Mouse (Mus musculus) naive thymus-derived CD4-positive, alpha-beta T cell, adult 2 months (primary cell): ENCODE results near the gene Epha5.

Source experiments
- DNase-seq: peaks from one replicate; pipeline ENCODE4 v3.0.0-alpha.2; 2011; ENCODE audit warnings: low read depth

Gene Epha5

DNA sequence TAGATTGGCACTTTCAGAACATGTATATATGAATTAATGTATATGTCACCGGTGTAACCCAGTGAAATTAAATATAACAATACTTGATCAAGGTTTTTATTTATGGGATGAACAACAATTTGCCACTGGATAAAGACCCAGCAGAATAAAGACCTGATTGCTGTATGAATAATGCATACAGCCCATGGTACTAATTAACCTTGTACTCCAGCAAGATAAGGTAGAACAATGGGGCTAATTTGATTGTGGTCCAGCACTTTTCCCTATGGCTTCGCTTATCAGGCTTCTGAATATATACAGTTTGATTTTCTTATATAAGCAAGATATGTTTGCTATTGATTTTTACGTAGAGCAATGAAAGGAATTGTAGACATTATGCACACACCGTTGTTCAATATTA is 103.6 kb downstream of the Epha5 start:
- DNase-seq: no peak

DNA sequence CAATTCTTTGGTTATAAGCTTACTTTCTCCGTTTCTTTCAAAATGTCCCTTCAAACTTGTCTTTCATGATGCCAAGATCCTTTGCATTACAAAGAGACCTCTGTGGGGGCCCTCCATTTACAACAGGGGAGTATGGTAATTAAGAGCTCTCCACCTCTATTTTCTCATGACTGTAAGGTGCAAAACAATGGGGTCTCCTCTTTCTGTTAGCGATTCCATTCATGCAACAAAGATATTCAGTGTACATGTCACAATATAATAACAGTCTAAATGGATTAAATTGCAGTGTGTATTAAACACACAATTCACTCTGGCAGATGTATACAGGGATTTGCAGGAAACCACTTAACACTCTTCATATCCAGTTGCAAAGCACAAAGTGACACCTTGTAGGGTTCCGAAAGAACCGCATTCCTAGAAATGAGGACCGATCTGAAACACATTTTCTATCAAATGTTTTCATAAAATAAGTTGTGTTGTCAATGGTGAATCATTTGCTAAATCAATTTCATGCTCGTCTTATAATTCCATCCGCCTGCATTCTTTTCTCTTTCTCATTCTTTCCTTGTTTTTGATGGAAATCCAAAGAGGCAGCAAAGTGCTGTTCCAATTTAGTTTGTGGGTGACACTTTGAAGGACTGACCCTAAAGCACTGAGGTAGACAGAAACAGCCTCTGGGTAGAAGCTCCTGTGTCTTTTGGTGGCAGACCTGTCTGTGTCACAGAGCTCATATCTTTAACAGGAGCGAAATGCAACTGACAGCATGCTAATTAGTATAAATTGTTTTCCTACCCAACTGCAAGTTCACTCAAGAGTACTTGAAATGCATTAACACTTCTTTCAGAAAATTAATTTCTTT is 118.1 kb downstream of the Epha5 start:
- no peak for DNase-seq

DNA sequence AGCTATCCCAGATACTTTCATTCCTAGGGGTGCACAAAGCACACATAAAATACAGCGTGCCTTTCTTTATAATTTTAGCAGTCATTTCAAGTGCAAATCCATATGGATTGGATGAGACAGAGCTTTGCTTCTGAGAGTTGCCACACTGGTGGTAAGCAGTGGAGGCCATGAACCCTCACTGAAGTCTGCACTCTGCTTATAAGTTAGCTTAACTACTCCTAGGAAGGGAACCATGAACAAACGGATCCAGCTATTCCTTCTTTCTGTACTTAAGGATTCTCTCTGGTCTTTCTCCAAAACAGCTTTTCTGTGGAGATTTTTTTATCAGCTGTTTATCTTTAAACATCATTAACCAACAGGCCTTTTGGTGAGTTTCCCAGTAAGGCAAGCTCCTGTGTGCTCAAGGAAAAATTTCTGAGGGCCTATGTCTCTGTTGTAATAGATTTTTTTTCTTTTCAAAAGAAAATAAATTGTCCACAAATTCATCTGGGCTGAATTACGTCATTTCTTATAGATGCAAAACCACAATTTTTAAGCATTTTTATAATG is 127.7 kb downstream of the Epha5 start:
- no peak for DNase-seq

DNA sequence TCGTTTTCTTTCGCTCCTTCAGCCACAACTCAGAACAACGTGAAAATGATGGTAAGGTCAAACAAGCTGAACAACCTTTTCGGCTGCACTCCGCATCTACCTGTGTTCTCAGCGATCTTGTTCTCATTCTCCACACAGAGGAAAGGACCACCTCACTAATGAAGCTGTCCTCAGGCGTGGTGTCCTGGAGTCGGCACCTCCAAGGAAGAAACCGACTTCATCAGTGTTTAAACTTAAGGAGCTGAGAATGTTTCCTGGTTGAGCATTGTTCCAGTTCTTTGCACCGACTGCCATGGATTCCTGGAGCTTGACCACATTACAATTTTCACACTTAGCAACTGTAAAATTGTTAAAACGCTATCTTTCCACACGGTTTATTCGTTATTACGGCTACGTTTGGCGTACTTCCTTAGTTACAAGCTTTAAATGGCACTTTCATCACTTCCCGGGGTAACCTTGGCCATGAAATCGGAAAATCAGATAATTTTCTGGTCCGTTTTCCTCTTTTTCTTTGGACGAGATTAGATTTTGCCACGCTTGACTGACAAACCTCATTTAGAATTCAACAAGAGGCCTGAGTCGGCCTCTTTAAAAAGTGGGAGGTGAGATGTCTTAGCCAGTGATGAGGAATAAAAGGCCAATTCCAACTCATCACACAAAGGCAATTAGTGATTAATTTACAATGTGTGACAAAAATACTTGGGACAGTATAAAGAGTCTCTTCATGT is 135.7 kb downstream of the Epha5 start:
- DNase-seq: no peak

DNA sequence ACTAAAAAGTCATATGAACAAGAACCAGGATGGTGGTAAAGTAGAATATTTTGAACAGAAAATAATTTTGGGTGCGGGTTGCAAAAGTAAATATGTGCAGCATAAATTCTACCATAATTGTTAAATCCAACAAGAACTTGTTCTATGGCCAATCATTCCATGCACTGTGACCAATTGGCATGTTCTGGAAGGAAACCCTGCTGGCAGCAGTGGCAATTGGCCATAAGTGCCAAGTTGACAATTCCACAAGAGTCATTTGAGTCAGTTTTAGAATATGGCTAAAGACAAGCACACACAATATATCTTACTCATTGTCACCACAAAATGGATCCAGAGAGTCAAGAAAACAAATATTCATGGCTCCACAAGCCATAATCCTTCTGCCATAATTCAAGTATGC is 140.2 kb downstream of the Epha5 start:
- DNase-seq: no peak

DNA sequence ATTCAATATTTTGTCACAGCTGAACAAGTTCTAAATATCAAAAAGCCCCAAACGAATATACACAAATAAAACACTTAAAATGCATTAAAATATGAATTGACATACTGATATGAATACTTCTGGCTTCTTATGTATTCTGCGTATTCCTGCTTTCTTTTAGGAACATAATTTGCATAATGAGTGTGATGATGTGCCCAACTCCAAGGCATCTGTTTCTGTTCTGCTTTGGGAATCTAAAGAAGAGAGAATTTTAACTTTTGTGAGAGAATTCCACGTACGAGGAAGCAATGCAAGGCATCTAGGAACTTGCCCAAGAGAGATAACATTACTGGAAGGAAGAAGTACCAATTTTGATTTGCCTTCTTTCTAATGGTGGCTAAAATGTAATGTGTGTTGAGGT is 151.8 kb downstream of the Epha5 start:
- no peak for DNase-seq

DNA sequence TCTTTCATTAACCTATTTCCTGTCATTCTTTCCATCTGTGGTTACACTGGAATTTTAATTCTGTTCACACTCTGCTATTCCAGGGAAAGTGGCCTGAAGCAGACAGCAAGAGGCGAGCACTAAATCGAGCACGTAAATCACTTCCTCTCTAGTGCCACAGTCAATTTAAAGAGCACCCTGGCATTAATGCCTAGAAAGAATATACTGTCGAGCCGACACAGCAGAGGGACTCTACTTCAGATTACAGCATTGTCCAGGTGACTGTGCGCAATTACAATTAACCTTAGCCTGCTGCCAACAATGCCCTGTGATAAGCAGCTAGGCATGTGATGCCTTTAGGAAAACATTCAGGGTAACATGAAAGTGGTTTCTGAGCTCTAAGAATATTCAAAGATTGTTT is 153.2 kb downstream of the Epha5 start:
- no peak for DNase-seq

DNA sequence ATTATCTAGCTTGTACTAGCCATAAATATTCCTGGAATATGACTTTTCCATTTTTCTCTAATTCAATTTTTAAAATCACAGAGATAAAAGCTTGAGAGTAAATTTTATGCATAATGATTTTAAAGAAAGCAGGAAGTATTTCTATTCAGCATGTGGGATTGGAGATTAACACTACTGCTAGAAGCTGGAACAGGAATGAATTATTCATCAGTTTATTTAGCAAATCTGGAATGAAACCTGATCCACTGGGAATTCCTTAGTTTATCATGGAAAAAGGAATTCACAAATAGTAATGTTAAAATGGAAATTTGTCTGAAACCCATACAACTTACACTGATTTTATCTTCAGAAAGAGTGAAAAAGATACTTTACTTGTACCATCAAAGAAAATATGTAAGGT is 187.2 kb downstream of the Epha5 start:
- DNase-seq: no peak

DNA sequence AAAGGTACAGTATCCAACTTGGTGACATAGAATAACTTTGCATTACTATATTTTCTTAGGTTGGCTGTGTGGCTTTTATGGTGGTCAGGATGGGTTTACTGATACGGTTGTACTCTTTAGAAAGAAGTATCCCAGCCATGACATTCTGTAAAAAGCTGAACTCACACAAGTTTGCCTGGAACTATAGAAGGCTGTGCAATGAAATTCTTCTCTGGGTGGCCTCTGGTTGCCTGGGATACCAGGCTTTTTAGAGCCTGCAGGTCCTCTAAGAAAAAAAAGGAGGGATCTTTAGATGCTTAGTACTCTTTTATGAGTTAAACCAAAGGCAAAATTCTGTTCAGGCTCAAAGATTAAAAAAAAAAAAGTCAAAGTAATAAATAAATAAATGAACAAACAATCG is 208.6 kb downstream of the Epha5 start:
- no peak for DNase-seq

DNA sequence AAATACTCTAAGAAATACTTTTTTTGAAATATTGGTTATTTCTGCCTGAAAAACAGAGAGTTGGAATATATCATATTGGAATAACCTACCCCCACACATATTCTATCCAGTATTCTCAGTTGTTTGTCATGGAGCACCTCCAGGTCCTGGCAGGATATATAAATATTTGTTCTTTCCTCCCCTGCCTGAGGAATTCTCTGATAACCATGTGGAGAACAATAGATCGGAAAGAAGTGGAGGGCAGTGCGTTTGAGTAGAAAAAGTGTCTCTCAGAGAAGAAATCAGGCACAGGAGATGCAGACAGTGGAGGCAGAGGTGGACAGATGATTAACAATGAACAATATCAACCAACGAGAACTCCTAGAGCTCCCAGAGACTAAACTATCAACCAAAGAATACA is 223.8 kb downstream of the Epha5 start:
- DNase-seq: no peak

DNA sequence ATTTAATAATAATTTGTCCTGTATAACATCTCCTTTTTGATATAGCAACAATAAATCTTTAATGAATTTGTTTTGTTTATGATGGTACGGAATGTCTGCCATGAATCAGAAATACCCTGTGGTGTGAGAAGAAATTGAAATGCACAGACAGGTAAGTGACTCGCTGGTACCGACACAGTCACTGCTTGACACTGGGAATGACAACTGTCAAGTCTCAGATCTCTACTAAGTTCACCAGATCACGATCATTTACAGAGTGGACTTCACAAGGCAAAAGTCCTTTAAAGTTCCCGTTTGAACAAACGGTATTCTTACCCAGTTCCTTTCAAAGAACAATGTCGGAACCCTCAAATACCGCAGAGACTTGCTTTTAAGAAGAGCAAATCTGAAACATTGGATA is 233.0 kb downstream of the Epha5 start:
- DNase-seq: no peak

DNA sequence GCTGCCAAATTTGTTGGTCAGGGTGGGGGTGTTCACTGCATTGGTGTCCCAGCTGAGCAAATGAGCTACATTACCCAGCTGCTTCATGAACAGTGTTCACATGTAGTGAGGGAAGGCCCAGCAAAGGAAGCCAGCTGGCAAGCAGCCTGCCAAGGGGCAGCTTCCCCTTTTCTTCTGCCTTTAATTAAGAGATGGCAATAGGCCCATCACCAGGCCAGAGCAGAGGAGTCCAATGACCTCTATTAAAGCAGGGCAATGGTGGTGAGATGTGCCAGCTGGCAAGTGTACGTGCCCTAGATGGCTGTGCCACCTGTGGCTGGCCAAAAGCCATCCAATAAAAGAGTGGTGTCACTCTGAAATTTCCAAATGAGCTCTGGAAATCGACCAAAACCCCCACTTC is 264.1 kb downstream of the Epha5 start:
- DNase-seq: no peak

DNA sequence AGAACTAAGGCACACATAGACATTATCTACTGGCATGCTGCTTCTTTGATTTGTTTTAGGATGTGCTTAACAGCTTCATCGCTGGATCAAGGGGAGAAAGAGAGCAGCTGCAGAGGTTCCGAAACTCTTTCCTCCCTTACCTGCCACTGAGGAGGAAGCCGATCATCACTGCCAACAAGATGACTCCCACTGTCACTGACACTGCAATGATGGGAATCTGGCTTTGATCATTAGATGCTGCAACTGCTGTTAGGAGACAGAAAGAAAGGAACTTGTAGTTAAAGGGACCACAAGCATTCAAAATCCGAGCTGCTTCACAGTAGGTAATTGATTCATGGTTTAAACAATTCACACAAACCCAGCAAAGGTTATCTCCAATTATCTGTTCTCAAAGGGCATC is 275.0 kb downstream of the Epha5 start:
- DNase-seq: no peak

DNA sequence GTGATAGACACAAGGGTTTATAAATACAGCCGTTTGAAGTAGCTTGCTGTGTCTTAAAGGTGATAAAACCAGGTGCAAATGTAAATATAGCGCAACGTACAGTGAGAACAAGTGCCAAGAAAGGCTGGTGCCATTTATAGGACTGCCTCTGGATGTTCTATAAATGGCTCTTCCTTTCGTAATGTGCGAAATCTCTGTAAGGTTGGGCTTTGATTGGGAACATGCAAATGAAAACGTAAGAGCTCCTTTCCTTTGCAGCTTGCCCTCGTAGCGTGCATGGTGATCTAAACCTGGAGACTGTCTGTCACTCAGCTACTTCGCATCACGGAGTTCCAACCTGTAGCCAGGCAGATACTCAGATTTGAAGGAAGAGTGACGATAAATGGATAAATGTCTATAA is 321.2 kb downstream of the Epha5 start:
- no peak for DNase-seq

DNA sequence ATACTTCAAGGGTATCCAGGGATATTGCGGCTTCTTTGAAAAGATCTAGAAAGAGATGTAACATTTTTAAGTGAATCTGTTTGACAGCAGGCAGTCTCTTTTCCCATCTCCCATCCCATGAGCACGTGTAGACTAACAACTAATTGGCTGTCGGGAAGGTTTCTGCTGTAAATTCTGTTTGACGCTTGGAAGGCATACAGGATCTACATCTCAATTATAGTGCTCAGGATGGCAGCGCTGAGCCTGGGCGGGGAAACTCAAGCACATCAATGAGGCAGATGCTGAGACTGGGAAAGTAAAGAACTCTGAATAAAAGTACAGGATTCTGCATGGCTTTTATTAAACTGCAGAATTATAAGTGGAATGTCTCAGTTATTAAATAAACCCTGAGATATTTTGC is 335.9 kb downstream of the Epha5 start:
- no peak for DNase-seq

DNA sequence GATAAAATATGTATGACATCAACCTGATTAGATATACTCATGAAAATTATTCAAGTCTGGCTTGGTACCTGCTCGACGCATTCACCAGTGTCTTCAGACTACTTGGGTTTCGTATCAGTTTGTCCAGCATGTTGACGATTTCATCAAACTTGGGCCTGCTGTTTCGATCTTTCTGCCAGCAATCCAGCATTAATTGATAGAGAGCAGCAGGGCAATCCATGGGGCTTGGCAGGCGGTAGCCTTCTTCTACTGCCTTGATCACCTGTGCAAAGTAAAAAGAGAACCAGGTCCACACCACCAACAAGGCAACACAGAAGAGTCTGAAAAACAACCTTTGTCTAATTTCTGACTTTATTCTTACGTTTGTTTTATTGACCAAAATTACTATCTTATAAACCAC is 346.2 kb downstream of the Epha5 start:
- DNase-seq: no peak

DNA sequence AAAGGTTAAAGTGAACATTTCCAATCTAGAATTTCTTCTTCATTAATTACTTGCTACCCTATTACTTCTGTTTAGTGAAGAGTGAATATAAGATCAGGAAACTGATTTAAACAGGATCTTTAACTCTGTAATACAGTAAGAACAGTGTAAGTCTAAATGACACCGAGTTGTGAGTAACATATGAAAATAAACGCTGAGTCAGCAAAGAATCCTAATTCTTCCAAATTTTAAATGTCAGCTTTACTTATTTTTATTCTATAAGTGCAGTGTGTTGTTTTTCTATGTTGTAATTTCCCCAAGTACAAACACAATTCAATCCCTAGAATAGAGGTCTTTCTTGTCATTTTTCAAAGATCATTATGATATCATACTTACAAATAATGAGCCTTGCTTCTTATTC is 363.3 kb downstream of the Epha5 start:
- no peak for DNase-seq

DNA sequence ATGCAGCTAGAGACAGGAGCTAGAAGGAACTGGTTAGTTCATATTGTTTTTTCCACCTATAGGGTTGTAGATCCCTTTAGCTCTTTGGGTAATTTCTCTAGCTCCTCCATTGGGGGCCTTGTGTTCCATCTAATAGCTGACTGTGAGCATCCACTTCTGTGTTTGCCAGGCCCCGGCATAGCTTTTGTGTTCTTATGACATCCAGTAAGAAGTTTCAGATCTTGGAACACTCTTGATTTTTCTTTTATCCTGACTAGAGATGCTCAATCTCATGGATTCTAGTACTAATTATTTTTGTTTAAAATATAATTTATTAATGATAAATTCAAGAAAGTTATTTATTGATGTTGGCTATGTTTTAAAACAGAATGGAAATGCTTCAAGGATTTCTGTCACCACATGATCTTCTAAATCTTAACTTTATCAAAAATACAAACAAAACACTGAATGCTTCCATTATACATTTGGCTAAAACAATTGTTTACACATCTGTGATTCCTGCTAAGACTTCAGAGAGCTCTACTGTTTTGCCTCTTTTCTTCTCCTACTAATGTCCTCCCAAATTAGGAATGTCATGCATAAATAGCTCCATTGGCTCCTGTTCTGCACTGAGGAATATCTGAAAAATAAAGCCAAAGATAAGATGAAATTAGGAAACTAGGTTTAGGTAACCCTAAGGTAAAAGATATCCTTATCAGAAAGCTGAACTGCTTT is 379.8 kb downstream of the Epha5 start:
- no peak for DNase-seq
